19 mouse cellular contexts compared by ENCODE assay signal in the genomic region with DNA sequence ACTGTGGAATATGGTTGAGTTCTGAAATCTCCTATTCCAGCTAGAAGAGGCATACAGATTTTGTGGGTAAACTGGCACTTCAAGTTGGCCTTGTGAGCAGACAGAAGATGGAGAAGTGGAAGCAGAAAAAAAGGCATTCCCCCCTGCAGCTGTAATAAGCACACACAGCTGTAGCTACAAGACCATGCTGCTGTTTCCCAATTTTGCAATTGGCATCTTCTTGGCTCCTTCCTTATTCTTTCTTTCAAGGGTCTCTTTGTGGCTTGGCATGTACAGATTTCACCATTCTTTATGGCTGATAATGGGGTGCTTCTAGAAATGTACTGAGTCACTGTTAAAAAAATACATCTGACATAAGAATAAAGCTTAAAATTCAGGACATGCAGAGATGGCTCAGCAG. TPM values are rescaled to one million over a fixed set of nuclear protein-coding genes. Genes with fewer than 3 reads are reported as not detected.
DNase-seq lines count a peak whose midpoint lies in the region; ATAC-seq lines count a peak whose summit lies in the region.
"Had no signal": no experiment of that assay in that cellular context is flagged by ENCODE, and none has a peak within 500 bp of the region (broad histone marks: within the 10 kb centered on the region; RNA-seq: fewer than 3 reads in every experiment).

No protein-coding gene starts in this region.

- DNase-seq in heart, adult 11 months: peak; percentile 75
- no peak for DNase-seq in heart, postnatal 25 days (ENCODE audit: low spot score)
- DNase-seq in A20 (ENCODE audit: low read depth, low spot score): peak; percentile 12
- no peak for DNase-seq in layer of hippocampus, postnatal 25 days (ENCODE audit: extremely low spot score in 1 of 2, low spot score in 1 of 2)
- DNase-seq: adrenal gland, adult 2 months; adrenal gland, postnatal 25 days; cerebellum, adult 11 months; cerebellum, adult 8-10 months; cerebellum, postnatal 14 days; forebrain, postnatal 0 days; gastrocnemius, adult 2 months; gastrocnemius, postnatal 25 days; heart, adult 18-20 months; heart, postnatal 10 days had no signal

- intact Hi-C loops in heart, postnatal 25 days (cut with DNase I): no loop called here

- peak; percentile 77 for ATAC-seq in common myeloid progenitor, adult 5-6 weeks (replicated peaks; ENCODE audit: low read depth, poor library complexity, severe bottlenecking)
- ATAC-seq in megakaryocyte progenitor cell, adult 5-6 weeks (replicated peaks; ENCODE audit: poor library complexity): peak; percentile 88
- ATAC-seq in erythroid progenitor cell, adult 5-6 weeks (replicated peaks; ENCODE audit: low FRiP score, poor library complexity, severe bottlenecking): no peak
- ATAC-seq: forebrain, postnatal 0 days; hindbrain, postnatal 0 days had no signal

RNA-seq across cellular contexts. Expression of a gene that starts 0.6 kb away (rescaled TPM):
- not detected for total RNA-seq in heart, postnatal 25 days (2021)
- total RNA-seq in common myeloid progenitor, adult 5-6 weeks (2017): not detected in 2 replicates
- total RNA-seq in megakaryocyte progenitor cell, adult 5-6 weeks (2015): not detected in 2 replicates
- not detected in 2 replicates for total RNA-seq in megakaryocyte progenitor cell, adult 5-6 weeks (2017)
- not detected in 2 replicates for total RNA-seq in erythroid progenitor cell, adult 5-6 weeks (2015; ENCODE audit: low replicate concordance)
- not detected in 2 replicates for total RNA-seq in erythroid progenitor cell, adult 5-6 weeks (2017; ENCODE audit: low replicate concordance)
- total RNA-seq in layer of hippocampus, postnatal 25 days (2021): not detected
- total RNA-seq: adrenal gland, adult 2 months; adrenal gland, postnatal 25 days; forebrain, postnatal 0 days; gastrocnemius, adult 2 months; gastrocnemius, postnatal 25 days; heart, adult 18-20 months; heart, postnatal 10 days; hematopoietic stem cell, adult 5-6 weeks; hindbrain, postnatal 0 days had no signal

RNA-seq across cellular contexts. Expression of a gene that starts 21.2 kb away (rescaled TPM):
- total RNA-seq in heart, postnatal 25 days (2021): not detected
- total RNA-seq in common myeloid progenitor, adult 5-6 weeks (2017): not detected in 2 replicates
- 0.22 TPM in 1 of 2 replicates, not detected in the other for total RNA-seq in megakaryocyte progenitor cell, adult 5-6 weeks (2015)
- total RNA-seq in megakaryocyte progenitor cell, adult 5-6 weeks (2017): not detected in 2 replicates
- total RNA-seq in erythroid progenitor cell, adult 5-6 weeks (2015; ENCODE audit: low replicate concordance): not detected in 2 replicates
- total RNA-seq in erythroid progenitor cell, adult 5-6 weeks (2017; ENCODE audit: low replicate concordance): not detected in 2 replicates
- total RNA-seq in layer of hippocampus, postnatal 25 days (2021): not detected
- total RNA-seq: adrenal gland, adult 2 months; adrenal gland, postnatal 25 days; forebrain, postnatal 0 days; gastrocnemius, adult 2 months; gastrocnemius, postnatal 25 days; heart, adult 18-20 months; heart, postnatal 10 days; hematopoietic stem cell, adult 5-6 weeks; hindbrain, postnatal 0 days had no signal

RNA-seq across cellular contexts. Expression of a gene that starts 52.7 kb away (rescaled TPM):
- total RNA-seq in heart, postnatal 25 days (2021): 10 to 100 TPM; 35.3 to 40.8 TPM
- 57.3 and 76.1 TPM in 2 replicates for total RNA-seq in common myeloid progenitor, adult 5-6 weeks (2017)
- total RNA-seq in megakaryocyte progenitor cell, adult 5-6 weeks (2015): 68.8 and 73.1 TPM in 2 replicates
- 28.9 and 34.3 TPM in 2 replicates for total RNA-seq in megakaryocyte progenitor cell, adult 5-6 weeks (2017)
- 1,198 and 1,327 TPM in 2 replicates for total RNA-seq in erythroid progenitor cell, adult 5-6 weeks (2015; ENCODE audit: low replicate concordance)
- total RNA-seq in erythroid progenitor cell, adult 5-6 weeks (2017; ENCODE audit: low replicate concordance): 966 and 1,012 TPM in 2 replicates
- 10 to 100 TPM; 52.1 to 53.7 TPM for total RNA-seq in layer of hippocampus, postnatal 25 days (2021)

Comparison
In these comparisons a context has a peak if more than half of its experiments do, and no peak if none do; other contexts are left out.
1. DNase-seq: peak in heart, adult 11 months (single experiment) and A20 (single experiment); none in heart, postnatal 25 days (single experiment) and layer of hippocampus, postnatal 25 days (0 of 2).
2. RNA of a gene that starts 52.7 kb away (total RNA-seq): 966 to 1,327 TPM in erythroid progenitor cell, adult 5-6 weeks; 57.3 to 76.1 TPM in common myeloid progenitor, adult 5-6 weeks, 28.9 to 73.1 TPM in megakaryocyte progenitor cell, adult 5-6 weeks, 52.1 to 53.7 TPM in layer of hippocampus, postnatal 25 days and 35.3 to 40.8 TPM in heart, postnatal 25 days; every median in the first group is over 10 times any median in the second.